In the genomic region with DNA sequence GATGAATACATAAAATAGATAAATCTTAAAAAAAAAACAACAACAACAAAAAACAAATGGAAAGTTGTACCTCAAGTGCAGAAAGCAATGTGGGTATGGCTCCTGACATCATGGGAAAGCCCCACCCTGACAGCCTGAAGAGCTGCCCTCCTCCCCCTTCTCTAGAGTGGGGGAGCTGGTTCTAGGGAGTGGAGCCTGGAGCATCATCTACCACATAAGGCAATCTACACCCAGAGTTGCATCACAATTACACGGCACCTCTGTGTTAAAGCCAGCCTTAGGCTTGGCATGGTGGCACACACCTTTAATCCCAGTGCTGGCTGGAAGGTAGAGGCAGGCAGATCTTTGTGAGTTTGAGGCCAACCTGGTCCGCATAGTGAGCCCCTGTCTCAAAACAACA, we compare ENCODE assay signal across 22 mouse cellular contexts. TPM values are rescaled to one million over a fixed set of nuclear protein-coding genes. Genes with fewer than 3 reads are reported as not detected.
DNase-seq lines count a peak whose midpoint lies in the region; TF ChIP-seq lines count a peak whose summit lies in the region.
"Had no signal": no experiment of that assay in that cellular context is flagged by ENCODE, and none has a peak within 500 bp of the region (broad histone marks: within the 10 kb centered on the region; RNA-seq: fewer than 3 reads in every experiment).

No protein-coding gene starts in this region.

- H3K79me2 ChIP-seq in CH12.LX (replicated peaks; ENCODE audit: control insufficient read depth, extremely low read depth, insufficient read depth, poor library complexity, severe bottlenecking), result no peaks in the 10 kb centered on the region

- H3K27me3 ChIP-seq in CH12.LX (replicated peaks), result no peaks in the 10 kb centered on the region
- H3K27me3 ChIP-seq: embryonic facial prominence, embryonic 15.5 days; heart, embryonic 13.5 days; hindbrain, embryonic 12.5 days; intestine, embryonic 15.5 days; Patski had no signal

- H3K36me3 ChIP-seq in CH12.LX (replicated peaks in 1 of 2; ENCODE audit: control insufficient read depth in 1 of 2, insufficient read depth in 1 of 2, low read length in 1 of 2), result peaks cover 3 to 25% of the 10 kb centered on the region in 2 experiments
- H3K36me3 ChIP-seq: embryonic facial prominence, embryonic 15.5 days; hindbrain, embryonic 12.5 days; intestine, embryonic 15.5 days had no signal

- in situ Hi-C loops in CH12.LX (cut with MboI; ENCODE audit: low pct_ligation_motif_present, low pct_unique_long_range_greater_than_20kb, low sequenced_read_pairs), result no loop called here

- peak overlapping the region; percentile 36; the same call in 1 of the 2 replicates for H3K9ac ChIP-seq in CH12.LX (ENCODE audit: insufficient read depth, low read depth)
- H3K9ac ChIP-seq: embryonic facial prominence, embryonic 15.5 days; heart, embryonic 13.5 days; hindbrain, embryonic 12.5 days; intestine, embryonic 15.5 days had no signal

- DNase-seq in gastrocnemius, adult 2 months, result no peak
- DNase-seq in gastrocnemius, postnatal 4 days (ENCODE audit: low spot score in 2 of 2), result no peak
- DNase-seq in 416B (ENCODE audit: low read depth), result peak; percentile 49
- DNase-seq in CH12.LX (ENCODE audit: extremely low read depth), result peak; percentile 72
- DNase-seq in induced T-regulatory cell, adult 2 months (ENCODE audit: low read depth), result peak; percentile 61
- DNase-seq in embryo, embryonic 11 days, result no peak
- DNase-seq in B cell, adult 2 months, result no peak
- DNase-seq: adrenal gland, adult 2 months; adrenal gland, postnatal 25 days; cerebellum, adult 2 months; cerebellum, postnatal 10 days; gastrocnemius, postnatal 10 days; heart, postnatal 4 days; kidney, adult 18-20 months had no signal

- H3K4me3 ChIP-seq in gastrocnemius, adult 2 months, result no peak overlapping the region
- H3K4me3 ChIP-seq in CH12.LX (replicated peaks in 1 of 3; ENCODE audit: low read depth in 2 of 3, low read length in 2 of 3, poor library complexity in 1 of 3), result no peak overlapping the region
- H3K4me3 ChIP-seq: embryonic facial prominence, embryonic 15.5 days; erythroblast, embryonic 14.5 days; forebrain, embryonic 10.5 days; heart, embryonic 13.5 days; hindbrain, embryonic 12.5 days; intestine, embryonic 15.5 days had no signal

- H3K27ac ChIP-seq in gastrocnemius, adult 2 months, result peak overlapping the region; percentile 75
- no peak overlapping the region for H3K27ac ChIP-seq in CH12.LX (ENCODE audit: insufficient read depth, low read depth)
- H3K27ac ChIP-seq: embryonic facial prominence, embryonic 15.5 days; forebrain, embryonic 10.5 days; heart, embryonic 13.5 days; hindbrain, embryonic 12.5 days; intestine, embryonic 15.5 days had no signal

- dilution Hi-C loops in CH12.LX (cut with MboI; ENCODE audit: extremely low pct_ligation_motif_present, extremely low pct_unique_long_range_greater_than_20kb, low sequenced_read_pairs), result no loop called here

- TF ChIP-seq EP300 in CH12.LX (IDR thresholded peaks at IDR 0.05; ENCODE audit: low read length), result no peak

- TF ChIP-seq RAD21 in CH12.LX (IDR thresholded peaks at IDR 0.05; ENCODE audit: low read depth, low read length), result no peak

- 0 out of 2 replicates have a peak overlapping the region, but pooled peaks have one; percentile 3 for H3K4me2 ChIP-seq in CH12.LX (ENCODE audit: insufficient read depth, low read depth, poor library complexity, severe bottlenecking)
- H3K4me2 ChIP-seq: embryonic facial prominence, embryonic 15.5 days; heart, embryonic 13.5 days; hindbrain, embryonic 12.5 days; intestine, embryonic 15.5 days had no signal

- TF ChIP-seq POLR2A in CH12.LX (IDR thresholded peaks at IDR 0.05; ENCODE audit: low read depth, low read length), result no peak

- no peaks in the 10 kb centered on the region for H3K9me3 ChIP-seq in CH12.LX (replicated peaks; ENCODE audit: low read length)
- H3K9me3 ChIP-seq: embryonic facial prominence, embryonic 15.5 days; forebrain, embryonic 10.5 days; G1E; heart, embryonic 13.5 days; hindbrain, embryonic 12.5 days; intestine, embryonic 15.5 days had no signal

- TF ChIP-seq CTCF in gastrocnemius, adult 2 months (IDR thresholded peaks at IDR 0.05), result no peak
- no peak for TF ChIP-seq CTCF in CH12.LX (conservative IDR thresholded peaks at IDR 0.05 in 1 of 2, IDR thresholded peaks at IDR 0.05 in 1 of 2; ENCODE audit: low read depth in 2 of 2, low read length in 2 of 2)

- intact Hi-C loops in gastrocnemius, adult 2 months (cut with DNase I), result no loop called here

- H3K4me1 ChIP-seq in CH12.LX (ENCODE audit: control insufficient read depth in 1 of 2, insufficient read depth in 2 of 2), result peaks cover 20 to 82% of the 10 kb centered on the region in 2 experiments

TF ChIP-seq in CH12.LX, 34 proteins besides CTCF, POLR2A, EP300 and RAD21:
- peak; percentile 57 for TF ChIP-seq ETS1 (conservative IDR thresholded peaks at IDR 0.05; ENCODE audit: low read depth, low read length)
- TF ChIP-seq MEF2A (IDR thresholded peaks at IDR 0.05; ENCODE audit: borderline replicate concordance, low read depth, low read length), result 0 out of 2 replicates have a peak, but pooled peaks have one; percentile 16
- no peak for TF ChIP-seq MAZ (IDR thresholded peaks at IDR 0.05; ENCODE audit: low read depth, low read length)
TF ChIP-seq in CH12.LX: peak in this region for 2.

RNA-seq across cellular contexts. Expression of a gene that starts 6.9 kb away (rescaled TPM):
- 100 to 1,000 TPM; 111 to 119 TPM for total RNA-seq in gastrocnemius, adult 2 months (2021)
- 100 to 1,000 TPM; 132 to 135 TPM for total RNA-seq in gastrocnemius, postnatal 4 days (2021)
- 82.6 and 83.2 TPM in 2 replicates for total RNA-seq in CH12.LX (2012; rRNA removed)
- total RNA-seq in CH12.LX (2014; rRNA removed), result 70.0 and 74.9 TPM in 2 replicates
- polyA plus RNA-seq in CH12.LX (2012; ENCODE audit: insufficient read length, low read depth), result 116 and 122 TPM in 2 replicates

Comparison
In these comparisons a context has a peak if more than half of its experiments do, and no peak if none do; other contexts are left out.
1. DNase-seq: peak in 416B (single experiment), CH12.LX (single experiment) and induced T-regulatory cell, adult 2 months (single experiment); none in gastrocnemius, adult 2 months (single experiment), gastrocnemius, postnatal 4 days (0 of 2), embryo, embryonic 11 days (single experiment) and B cell, adult 2 months (0 of 2).